Mouse (Mus musculus) cerebellum, adult 11 months (tissue): Measurements from ENCODE around the gene Stard3.

Source experiments
- DNase-seq: peaks from one replicate; pipeline ENCODE4 v3.0.0; 2022

The Stard3 gene

GRCm38 (mm10) chr11:98400161-98400726 is 42.1 kb downstream of the Stard3 start, which contains the start of gene Pgap3:
Gene Pgap3 (minus strand): TSS chr11:98400490.
- DNase-seq, result peak; percentile 82

DNA sequence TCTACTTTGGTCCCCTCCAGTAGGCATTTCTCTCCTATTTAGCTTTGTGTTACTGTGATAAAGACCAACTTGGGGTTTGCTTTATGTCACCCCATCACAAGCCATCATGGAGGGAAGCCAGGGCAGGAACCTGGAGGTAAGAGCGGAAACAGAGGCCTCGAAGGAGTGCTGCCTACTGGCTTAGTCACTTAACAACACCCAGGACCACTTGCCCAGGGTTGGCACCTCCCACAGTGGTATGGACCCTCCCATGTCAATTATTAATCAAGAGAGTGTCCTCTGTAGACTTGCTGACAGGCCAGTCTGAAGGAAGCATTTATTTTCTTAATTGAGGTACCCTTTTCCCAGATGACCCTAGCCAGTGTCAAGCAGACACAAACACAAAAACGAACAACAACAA is 42.6 kb downstream of the Stard3 start:
- no peak for DNase-seq

- no peak for DNase-seq
These were observed 48.5 kb downstream of the Stard3 start for GRCm38 (mm10) chr11:98406621-98407020.

- no peak for DNase-seq
These were observed 50.7 kb downstream of the Stard3 start for GRCm38 (mm10) chr11:98408872-98409271.

GRCm38 (mm10) chr11:98409341-98409822 is 51.2 kb downstream of the Stard3 start:
- no peak for DNase-seq

DNA sequence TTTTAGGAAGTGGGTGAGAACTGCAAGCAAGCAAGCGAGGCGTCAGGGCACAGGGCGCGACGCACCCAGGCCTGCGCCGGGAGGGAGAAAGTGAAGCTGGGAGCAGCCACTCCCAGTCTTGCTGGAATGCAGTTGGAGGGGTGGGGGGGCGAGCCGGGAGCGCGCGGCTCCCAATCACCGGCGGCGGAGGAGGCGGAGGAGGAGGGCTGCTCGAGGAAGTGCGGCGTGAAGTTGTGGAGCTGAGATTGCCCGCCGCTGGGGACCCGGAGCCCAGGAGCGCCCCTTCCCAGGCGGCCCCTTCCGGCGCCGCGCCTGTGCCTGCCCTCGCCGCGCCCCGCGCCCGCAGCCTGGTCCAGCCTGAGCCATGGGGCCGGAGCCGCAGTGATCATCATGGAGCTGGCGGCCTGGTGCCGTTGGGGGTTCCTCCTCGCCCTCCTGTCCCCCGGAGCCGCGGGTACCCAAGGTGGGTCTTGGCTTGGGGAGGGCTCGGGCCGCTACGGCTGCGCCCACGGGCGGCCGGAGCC is 54.2 kb downstream of the Stard3 start, which contains the start of gene Erbb2:
Gene Erbb2 (plus strand): TSS at position 198 of the 524 bp plus-strand sequence.
- DNase-seq, result no peak

GRCm38 (mm10) chr11:98412797-98413301 is 54.7 kb downstream of the Stard3 start:
- DNase-seq, result no peak

DNA sequence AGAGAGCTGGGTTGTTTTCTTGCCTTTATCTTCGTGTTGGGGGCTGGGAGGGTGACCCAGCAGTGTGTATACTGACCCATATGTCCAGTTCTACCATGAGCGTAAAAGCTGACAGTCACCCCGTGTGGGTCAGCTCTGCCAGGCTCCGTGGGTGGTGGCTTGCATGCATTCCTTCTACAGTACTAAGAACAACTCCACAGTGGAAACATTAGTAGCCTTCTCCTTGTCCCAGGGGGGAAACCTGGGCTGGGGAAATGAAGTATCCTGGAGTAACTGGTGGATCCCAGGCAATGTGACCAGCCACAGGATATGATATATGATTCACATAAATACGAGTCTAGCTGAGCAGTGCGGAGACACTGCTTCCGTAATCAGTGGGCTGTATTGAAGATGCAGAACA is 55.6 kb downstream of the Stard3 start:
- no peak for DNase-seq

- DNase-seq, result no peak
These were observed 56.0 kb downstream of the Stard3 start for GRCm38 (mm10) chr11:98414162-98414561.

DNA sequence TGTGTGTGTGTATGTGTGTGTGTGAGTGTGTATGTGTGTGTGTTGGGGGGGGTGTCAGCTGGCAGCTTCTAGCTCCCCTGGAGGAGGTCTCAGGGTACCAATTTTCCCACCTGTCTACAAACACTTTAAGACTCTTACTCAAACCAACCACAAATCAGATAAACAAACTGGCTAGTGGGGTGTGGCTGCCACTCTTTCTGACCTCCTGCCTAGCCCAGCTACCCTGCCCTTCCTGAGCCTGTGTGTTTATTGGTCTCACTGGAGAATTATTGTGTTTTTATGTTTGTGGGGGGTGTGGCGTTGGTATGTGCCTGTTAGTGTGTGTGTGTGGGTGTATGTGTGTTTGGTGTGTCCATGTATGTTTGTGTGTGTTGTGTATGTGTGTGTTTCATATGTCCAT is 58.9 kb downstream of the Stard3 start:
- no peak for DNase-seq

DNA sequence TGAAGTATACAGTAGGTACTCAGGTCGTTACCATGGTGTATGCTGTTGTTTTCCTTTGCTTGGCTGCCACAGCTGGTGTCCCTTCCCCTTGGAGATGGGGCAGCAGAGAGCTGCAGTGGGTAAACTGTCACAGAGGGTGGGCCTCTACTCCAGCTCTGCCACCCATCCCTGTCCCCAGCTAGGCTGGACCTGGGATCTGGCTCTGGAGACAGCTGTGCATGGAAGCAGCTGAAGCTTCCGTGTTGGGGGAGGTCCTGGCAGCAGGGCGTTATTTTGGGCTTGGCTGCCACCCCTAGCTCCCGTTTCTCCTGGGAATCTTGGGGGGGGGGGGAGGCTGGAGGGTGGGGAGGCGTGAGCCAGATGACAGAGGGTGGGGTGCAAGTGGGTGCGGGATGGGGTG is 60.1 kb downstream of the Stard3 start:
- no peak for DNase-seq

DNA sequence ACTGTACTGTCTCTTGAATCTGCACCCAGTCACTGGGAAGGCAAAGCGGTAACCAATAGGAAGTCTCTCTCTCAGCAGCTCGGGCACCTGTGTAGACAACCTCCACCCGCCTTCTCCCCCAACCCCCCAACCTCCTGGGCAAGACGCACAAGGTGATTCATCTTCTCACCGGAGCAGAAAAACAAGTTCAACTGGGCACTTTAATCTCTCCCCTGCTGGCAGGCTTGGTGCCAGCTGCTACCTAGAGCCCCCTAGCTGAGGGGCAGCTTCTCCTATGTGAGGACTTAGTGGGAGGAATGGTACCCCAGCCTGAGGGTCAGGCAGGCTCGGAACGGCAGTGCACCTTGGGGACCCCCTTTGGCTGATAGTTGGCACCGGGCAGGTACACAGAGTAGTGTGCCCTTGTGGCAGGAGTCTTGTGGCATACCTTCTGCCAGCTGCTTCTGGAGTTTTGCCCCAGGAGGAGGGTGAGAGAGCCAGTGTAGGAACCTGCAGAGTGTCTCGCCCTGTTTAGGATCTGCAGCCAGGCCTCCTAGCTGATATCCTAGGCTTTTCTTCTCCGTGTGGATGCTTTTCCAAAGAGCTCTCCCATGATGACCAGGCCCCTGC is 60.9 kb downstream of the Stard3 start:
- no peak for DNase-seq

DNA sequence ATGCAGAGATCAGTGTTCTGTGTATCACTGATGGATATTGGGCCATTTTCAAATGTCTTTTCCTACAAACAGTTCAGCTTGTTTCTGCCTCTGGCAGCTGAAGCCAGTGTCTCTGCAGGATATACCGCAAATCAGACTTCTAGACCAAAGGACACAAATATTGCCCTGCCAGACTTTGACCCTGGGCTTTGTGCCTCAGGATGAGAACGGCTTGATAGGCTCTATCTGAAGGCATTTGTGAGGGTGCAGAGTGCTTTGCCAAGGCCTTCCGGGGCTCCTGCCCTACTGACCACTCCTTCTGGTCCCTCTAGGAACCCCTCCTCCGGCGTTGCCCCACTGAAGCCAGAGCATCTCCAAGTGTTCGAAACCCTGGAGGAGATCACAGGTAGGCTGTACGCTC is 68.4 kb downstream of the Stard3 start:
- no peak for DNase-seq

- DNase-seq, result no peak
These were observed 70.3 kb downstream of the Stard3 start for GRCm38 (mm10) chr11:98428436-98428835.
